Comparison of ENCODE assay signal across 26 mouse cellular contexts in genomic region chr3:128054031-128054430, GRCm38 (mm10).
"Had no signal": no experiment of that assay in that cellular context is flagged by ENCODE, and none has a peak within 500 bp of the region (broad histone marks: within the 10 kb centered on the region; RNA-seq: fewer than 3 reads in every experiment).

No protein-coding gene starts in this region.

- DNase-seq: gastrocnemius, adult 2 months; gastrocnemius, postnatal 10 days; gastrocnemius, postnatal 25 days; heart, adult 18-20 months; heart, postnatal 10 days; heart, postnatal 4 days; kidney, adult 2 months; kidney, adult 9 months; kidney, postnatal 10 days; kidney, postnatal 25 days; kidney, postnatal 4 days; liver had no signal

- H3K9ac ChIP-seq: heart, embryonic 12.5 days; hindbrain, embryonic 12.5 days; hindbrain, embryonic 14.5 days; intestine, embryonic 15.5 days; kidney, embryonic 15.5 days; limb, embryonic 13.5 days had no signal

- H3K36me3 ChIP-seq: heart, embryonic 10.5 days; heart, embryonic 12.5 days; hindbrain, embryonic 10.5 days; hindbrain, embryonic 12.5 days; intestine, embryonic 15.5 days; kidney, embryonic 15.5 days; limb, embryonic 13.5 days had no signal

- ATAC-seq: hindbrain, embryonic 16.5 days; inflammation-experienced regulatory T-cells, adult 6 months; intestine, embryonic 15.5 days; intestine, postnatal 0 days had no signal

- H3K4me1 ChIP-seq: hindbrain, embryonic 10.5 days; hindbrain, embryonic 12.5 days; intestine, embryonic 15.5 days; kidney, embryonic 15.5 days; limb, embryonic 13.5 days had no signal

- H3K9me3 ChIP-seq: heart, embryonic 10.5 days; heart, embryonic 12.5 days; hindbrain, embryonic 10.5 days; hindbrain, embryonic 12.5 days; intestine, embryonic 15.5 days; kidney, embryonic 15.5 days; limb, embryonic 13.5 days had no signal

- H3K4me2 ChIP-seq: heart, embryonic 12.5 days; hindbrain, embryonic 12.5 days; hindbrain, embryonic 14.5 days; intestine, embryonic 15.5 days; kidney, embryonic 15.5 days; limb, embryonic 13.5 days; liver, embryonic 11.5 days had no signal

- H3K27me3 ChIP-seq: heart, embryonic 12.5 days; hindbrain, embryonic 12.5 days; intestine, embryonic 15.5 days; kidney, embryonic 15.5 days; limb, embryonic 13.5 days had no signal

- H3K27ac ChIP-seq: gastrocnemius, adult 2 months; heart, embryonic 10.5 days; hindbrain, embryonic 10.5 days; hindbrain, embryonic 12.5 days; hindbrain, embryonic 14.5 days; intestine, embryonic 15.5 days; kidney, embryonic 15.5 days; layer of hippocampus, adult 2 months; left cerebral cortex, adult 2 months; limb, embryonic 13.5 days had no signal

- H3K4me3 ChIP-seq: gastrocnemius, adult 2 months; heart, embryonic 10.5 days; heart, embryonic 12.5 days; hindbrain, embryonic 10.5 days; hindbrain, embryonic 12.5 days; intestine, embryonic 15.5 days; kidney, embryonic 15.5 days; layer of hippocampus, adult 2 months; left cerebral cortex, adult 2 months; limb, embryonic 13.5 days had no signal
